Mouse (Mus musculus) forebrain, embryonic 15.5 days (tissue): ENCODE measurements around the gene Ccdc81. TPM values are rescaled to one million over a fixed set of nuclear protein-coding genes. Genes with fewer than 3 reads are reported as not detected.

Experiments
- ATAC-seq: fragments of 200-750 bp; cut with Nextera tagmentation; replicated peaks from 2 replicates; pipeline ENCODE4 v1.8.0; 2017; ENCODE audit warnings: mild to moderate bottlenecking, moderate TSS enrichment, moderate library complexity
- H3K27ac ChIP-seq: fragments of 300-500 bp; sonication (generic); replicated peaks from 2 replicates; pipeline ENCODE4 v1.5.1; 2015; ENCODE audit warnings: mild to moderate bottlenecking, inconsistent platforms
- H3K27me3 ChIP-seq: fragments of 300-500 bp; sonication (generic); 2 replicates; pipeline ENCODE4 v1.6.1; 2015; ENCODE audit warnings: inconsistent platforms
- H3K36me3 ChIP-seq: fragments of 300-500 bp; sonication (generic); 2 replicates; pipeline ENCODE4 v1.6.1; 2015; ENCODE audit warnings: mild to moderate bottlenecking, inconsistent platforms
- H3K4me1 ChIP-seq: fragments of 300-500 bp; sonication (generic); 2 replicates; pipeline ENCODE4 v1.6.1; 2015; ENCODE audit warnings: inconsistent platforms
- H3K4me2 ChIP-seq: fragments of 300-500 bp; sonication (generic); replicated peaks from 2 replicates; pipeline ENCODE4 v1.6.1; 2015; ENCODE audit warnings: mild to moderate bottlenecking, inconsistent platforms
- H3K4me3 ChIP-seq: fragments of 300-500 bp; sonication (generic); 2 replicates; pipeline ENCODE4 v1.5.1; 2015; ENCODE audit warnings: mild to moderate bottlenecking, inconsistent platforms
- H3K9ac ChIP-seq: fragments of 300-500 bp; sonication (generic); replicated peaks from 2 replicates; pipeline ENCODE4 v1.6.1; 2015; ENCODE audit warnings: mild to moderate bottlenecking, inconsistent platforms
- H3K9me3 ChIP-seq: fragments of 300-500 bp; sonication (generic); 2 replicates; pipeline ENCODE4 v1.6.1; 2016; ENCODE audit warnings: inconsistent platforms
- WGBS: fragments of 180-500 bp; shearing (Covaris S2); methylation state at CpG from one replicate; pipeline ENCODE4 v1.1.7; 2015; ENCODE audit warnings: mixed read lengths; 5-methylcytosine and 5-hydroxymethylcytosine counted together
- polyA plus RNA-seq: library from polyadenylated mRNA; unstranded; fragments of >200 nt; fragmentation: Nextera tagmentation; extraction: Ambion mirVana; gene quantifications from 2 replicates; pipeline ENCODE4 v1.2.1, GENCODE M21; 2015

Gene Ccdc81
- polyA plus RNA-seq, 1 experiment from 2014 or later = 0.70 TPM

GRCm38 (mm10) chr7:89835566-89835965, 67.9 kb downstream of the Ccdc81 start:
- no peaks in the 10 kb centered on the region for H3K27me3 ChIP-seq
- no peak overlapping the region for H3K4me3 ChIP-seq
- H3K27ac ChIP-seq = no peak overlapping the region
- peak; percentile 46; the same call in 1 of the 2 replicates for ATAC-seq
- no peaks in the 10 kb centered on the region for H3K9me3 ChIP-seq
- H3K9ac ChIP-seq = no peak overlapping the region
- H3K36me3 ChIP-seq = no peaks in the 10 kb centered on the region
- H3K4me1 ChIP-seq = no peaks in the 10 kb centered on the region
- WGBS = 59% methylated on average over 8 of the region's 8 CpGs
- no peak overlapping the region for H3K4me2 ChIP-seq

GRCm38 (mm10) chr7:89833521-89833920, 69.9 kb downstream of the Ccdc81 start:
- H3K4me1 ChIP-seq = no peaks in the 10 kb centered on the region
- ATAC-seq = no peak
- WGBS = 87% methylated on average over 8 of the region's 8 CpGs

GRCm38 (mm10) chr7:89829201-89829600, 74.2 kb downstream of the Ccdc81 start:
- 62% methylated on average over 7 of the region's 7 CpGs for WGBS
- Histone ChIP-seq H3K4me1 (no peaks in the 10 kb centered on the region), H3K4me2 (no peak overlapping the region), H3K9ac (no peak overlapping the region), H3K9me3 (no peaks in the 10 kb centered on the region), H3K27me3 (no peaks in the 10 kb centered on the region), H3K27ac (no peak overlapping the region), H3K36me3 (no peaks in the 10 kb centered on the region), H3K4me3 (no peak overlapping the region)
- no peak for ATAC-seq

More at GRCm38 (mm10) chr7:89833521-89833920, 69.9 kb downstream of the Ccdc81 start:
- Histone ChIP-seq H3K4me3 (no peak overlapping the region), H3K27ac (no peak overlapping the region), H3K9ac (no peak overlapping the region), H3K27me3 (no peaks in the 10 kb centered on the region), H3K9me3 (no peaks in the 10 kb centered on the region), H3K36me3 (no peaks in the 10 kb centered on the region), H3K4me2 (no peak overlapping the region)

- Histone ChIP-seq H3K4me1 (no peaks in the 10 kb centered on the region), H3K4me3 (no peak overlapping the region), H3K9me3 (no peaks in the 10 kb centered on the region), H3K36me3 (no peaks in the 10 kb centered on the region), H3K4me2 (no peak overlapping the region), H3K27me3 (no peaks in the 10 kb centered on the region), H3K9ac (no peak overlapping the region), H3K27ac (no peak overlapping the region)
- ATAC-seq = no peak
- 76% methylated on average over 4 of the region's 4 CpGs for WGBS
Observed at GRCm38 (mm10) chr7:89828436-89829065, 74.9 kb downstream of the Ccdc81 start.

Other genes with a start within 250 kb of the Ccdc81 start
- 150 and 158 TPM in 2 replicates for gene Hikeshi, start 37.6 kb upstream of the Ccdc81 start, polyA plus RNA-seq
- 41.5 and 44.0 TPM in 2 replicates for gene Eed, start 77.4 kb upstream of the Ccdc81 start, polyA plus RNA-seq
- 42.3 and 45.7 TPM in 2 replicates for gene Picalm, start 226.6 kb upstream of the Ccdc81 start, polyA plus RNA-seq